Mouse (Mus musculus): Measurements from ENCODE around the gene Ubr1. TPM values are rescaled to one million over a fixed set of nuclear protein-coding genes. Genes with fewer than 3 reads are reported as not detected.

Gene Ubr1
- polyA plus RNA-seq, 1 experiment: 10.5 TPM

GRCm38 (mm10) chr2:120850424-120851082, 120.0 kb downstream of the Ubr1 start, which contains the start of gene Ttbk2:
Gene Ttbk2, minus strand, starts transcription at chr2:120850604.
- Histone ChIP-seq H3K27ac (replicated peaks; ENCODE audit: low read depth, low read length) (no peak within 1 kb of the TSS), H3K4me1 (ENCODE audit: control insufficient read depth, insufficient read depth, insufficient read length, low read length) (peaks cover 3% of the 10 kb centered on the region; the same call in 1 of the 2 replicates), H3K4me3 (ENCODE audit: insufficient read depth, low read depth, low read length) (peak within 1 kb of the TSS; percentile 78)

- Histone ChIP-seq H3K4me1 (ENCODE audit: control insufficient read depth, insufficient read depth, insufficient read length, low read length) (peaks cover 3% of the 10 kb centered on the region; the same call in 1 of the 2 replicates), H3K27ac (replicated peaks; ENCODE audit: low read depth, low read length) (no peak within 1 kb of the TSS)
Observed at GRCm38 (mm10) chr2:120849449-120850423, 120.8 kb downstream of the Ubr1 start, which contains the start of gene Cdan1. Gene Cdan1, minus strand, starts transcription at chr2:120850128.

GRCm38 (mm10) chr2:120845280-120845679, 125.2 kb downstream of the Ubr1 start:
- Histone ChIP-seq H3K27ac (replicated peaks; ENCODE audit: low read depth, low read length) (no peak overlapping the region), H3K4me1 (ENCODE audit: control insufficient read depth, insufficient read depth, insufficient read length, low read length) (no peaks in the 10 kb centered on the region), H3K4me3 (ENCODE audit: insufficient read depth, low read depth, low read length) (no peak overlapping the region)

More at GRCm38 (mm10) chr2:120849449-120850423, 120.8 kb downstream of the Ubr1 start, which contains the start of gene Cdan1:
- peak within 1 kb of the TSS; percentile 78 for H3K4me3 ChIP-seq (ENCODE audit: insufficient read depth, low read depth, low read length)

- H3K27ac ChIP-seq (replicated peaks; ENCODE audit: low read depth, low read length): no peak overlapping the region
- H3K4me1 ChIP-seq (ENCODE audit: control insufficient read depth, insufficient read depth, insufficient read length, low read length): no peaks in the 10 kb centered on the region
- H3K4me3 ChIP-seq (ENCODE audit: insufficient read depth, low read depth, low read length): no peak overlapping the region
Observed at GRCm38 (mm10) chr2:120843990-120844389, 126.5 kb downstream of the Ubr1 start.

- no peaks in the 10 kb centered on the region for H3K4me1 ChIP-seq (ENCODE audit: control insufficient read depth, insufficient read depth, insufficient read length, low read length)
- H3K4me3 ChIP-seq (ENCODE audit: insufficient read depth, low read depth, low read length): no peak overlapping the region
- H3K27ac ChIP-seq (replicated peaks; ENCODE audit: low read depth, low read length): no peak overlapping the region
Observed at GRCm38 (mm10) chr2:120841211-120841610, 129.3 kb downstream of the Ubr1 start.

GRCm38 (mm10) chr2:120835167-120835566, 135.3 kb downstream of the Ubr1 start:
- Histone ChIP-seq H3K4me3 (ENCODE audit: insufficient read depth, low read depth, low read length) (no peak overlapping the region), H3K4me1 (ENCODE audit: control insufficient read depth, insufficient read depth, insufficient read length, low read length) (no peaks in the 10 kb centered on the region), H3K27ac (replicated peaks; ENCODE audit: low read depth, low read length) (no peak overlapping the region)

GRCm38 (mm10) chr2:120826936-120827638, 143.4 kb downstream of the Ubr1 start:
- no peaks in the 10 kb centered on the region for H3K4me1 ChIP-seq (ENCODE audit: control insufficient read depth, insufficient read depth, insufficient read length, low read length)
- H3K4me3 ChIP-seq (ENCODE audit: insufficient read depth, low read depth, low read length): no peak overlapping the region
- no peak overlapping the region for H3K27ac ChIP-seq (replicated peaks; ENCODE audit: low read depth, low read length)

Other genes starting within 250 kb of the Ubr1 start
- 1.3 and 3.3 TPM in 2 replicates for gene Cdan1, start 120.6 kb downstream of the Ubr1 start, polyA plus RNA-seq (2012; ENCODE audit: insufficient read depth, insufficient read length, missing spikeins)
- 3.3 and 5.2 TPM in 2 replicates for gene Ttbk2, start 120.1 kb downstream of the Ubr1 start, polyA plus RNA-seq (2012; ENCODE audit: insufficient read depth, insufficient read length, missing spikeins)
- 4.8 and 5.3 TPM in 2 replicates for gene Tmem62, start 6.3 kb upstream of the Ubr1 start, polyA plus RNA-seq (2012; ENCODE audit: insufficient read depth, insufficient read length, missing spikeins)
- gene Ccndbp1, start 37.7 kb upstream of the Ubr1 start, polyA plus RNA-seq (2012; ENCODE audit: insufficient read depth, insufficient read length, missing spikeins): 37.4 and 38.1 TPM in 2 replicates
- not detected in 2 replicates for gene Epb42, start 66.4 kb upstream of the Ubr1 start, polyA plus RNA-seq (2012; ENCODE audit: insufficient read depth, insufficient read length, missing spikeins)
- gene Tgm5, start 115.1 kb upstream of the Ubr1 start, polyA plus RNA-seq (2012; ENCODE audit: insufficient read depth, insufficient read length, missing spikeins): not detected in 2 replicates
- not detected in 2 replicates for gene Tgm7, start 139.1 kb upstream of the Ubr1 start, polyA plus RNA-seq (2012; ENCODE audit: insufficient read depth, insufficient read length, missing spikeins)
- 9.3 and 9.5 TPM in 2 replicates for gene Adal, start 169.7 kb upstream of the Ubr1 start, polyA plus RNA-seq (2012; ENCODE audit: insufficient read depth, insufficient read length, missing spikeins)
- 4.9 and 5.9 TPM in 2 replicates for gene Lcmt2, start 169.9 kb upstream of the Ubr1 start, polyA plus RNA-seq (2012; ENCODE audit: insufficient read depth, insufficient read length, missing spikeins)
- 12.8 and 16.4 TPM in 2 replicates for gene Tubgcp4, start 199.9 kb upstream of the Ubr1 start, polyA plus RNA-seq (2012; ENCODE audit: insufficient read depth, insufficient read length, missing spikeins)
- 6.6 and 8.6 TPM in 2 replicates for gene Zscan29, start 200.4 kb upstream of the Ubr1 start, polyA plus RNA-seq (2012; ENCODE audit: insufficient read depth, insufficient read length, missing spikeins)

All from brown adipose tissue, adult 24 weeks (tissue).